Mouse (Mus musculus) inflammation-experienced regulatory T-cells, adult 6 months (primary cell): ENCODE data around the gene Tspan5. TPM values are rescaled to one million over a fixed set of nuclear protein-coding genes. Genes with fewer than 3 reads are reported as not detected.
A peak's percentile ranks its signal among the peaks of the same experiment; 100 is the strongest.

ENCODE experiments used
- ATAC-seq: one replicate; pipeline ENCODE4 v1.8.0; 2017
- polyA plus RNA-seq, 3 experiments: library from polyadenylated mRNA; unstranded; fragments of 100-300 nt; shearing (Covaris generic); gene quantifications; one replicate each; pipeline ENCODE4 v1.2.1; 2017

Tspan5 gene
- 10 to 100 TPM in 1 of 3 experiments, 1 to 10 TPM in 2; 4.1 to 11.4 (median 8.2) TPM for polyA plus RNA-seq

- ATAC-seq: peak; percentile 68
These were observed at the start of gene Tspan5 for GRCm38 (mm10) chr3:138741649-138742565. Gene Tspan5, plus strand, starts transcription at chr3:138742195.

DNA sequence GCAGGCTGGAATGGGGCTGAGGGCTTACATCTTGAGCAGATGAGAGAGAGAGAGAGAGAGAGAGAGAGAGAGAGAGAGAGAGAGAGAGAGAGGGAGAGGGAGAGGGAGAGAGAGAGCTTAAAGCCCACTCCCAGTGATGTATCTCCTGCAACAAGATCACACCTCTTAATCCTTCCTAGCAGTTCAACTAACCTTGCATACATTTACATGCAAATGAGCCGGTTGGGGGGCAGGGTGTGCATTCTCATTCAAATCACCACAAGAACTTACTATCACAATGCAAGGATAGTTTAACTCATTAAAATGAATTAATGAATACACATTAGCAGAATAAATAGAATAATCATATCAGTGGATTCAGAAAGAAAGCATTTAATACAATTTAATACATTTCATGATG lies 49.7 kb upstream of the Tspan5 start:
- no peak for ATAC-seq

DNA sequence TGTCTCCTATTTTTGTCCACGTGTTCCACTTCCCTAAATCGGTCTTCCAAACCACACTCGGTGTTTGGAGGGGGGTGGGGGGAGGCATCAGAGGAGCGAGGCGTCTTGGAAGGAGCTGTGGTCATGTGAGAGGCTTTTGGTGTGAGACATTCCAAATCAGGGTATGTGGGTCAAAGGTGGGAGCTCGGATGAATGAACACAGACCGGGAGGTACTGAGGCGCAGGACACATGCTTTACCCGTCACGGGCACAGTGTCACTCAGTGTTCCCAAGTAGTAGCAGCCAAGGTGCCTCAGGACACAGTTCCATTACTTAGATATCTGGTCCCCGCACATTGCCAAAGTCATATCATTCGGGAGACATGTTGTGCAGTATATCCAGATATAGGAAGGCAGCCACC lies 38.6 kb upstream of the Tspan5 start:
- no peak for ATAC-seq

DNA sequence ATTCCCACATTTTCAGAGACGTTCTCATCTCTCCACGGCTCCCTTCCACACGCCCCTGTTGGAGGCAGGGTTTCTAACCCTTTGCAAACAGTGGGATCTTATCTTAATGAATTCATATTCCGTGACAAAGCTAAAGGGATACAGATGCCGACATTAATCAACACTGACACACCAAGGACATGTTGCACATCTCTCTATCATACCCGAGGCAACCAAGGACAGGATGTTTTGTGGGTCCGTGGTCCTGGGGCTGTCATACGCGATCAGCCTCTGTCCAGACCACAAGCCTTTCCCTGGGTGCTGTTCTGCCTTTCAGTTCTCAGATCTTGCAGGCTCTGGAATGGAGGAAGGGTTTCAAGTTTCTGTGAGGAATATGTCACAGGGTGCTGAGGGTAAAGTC lies 37.5 kb upstream of the Tspan5 start:
- no peak for ATAC-seq

DNA sequence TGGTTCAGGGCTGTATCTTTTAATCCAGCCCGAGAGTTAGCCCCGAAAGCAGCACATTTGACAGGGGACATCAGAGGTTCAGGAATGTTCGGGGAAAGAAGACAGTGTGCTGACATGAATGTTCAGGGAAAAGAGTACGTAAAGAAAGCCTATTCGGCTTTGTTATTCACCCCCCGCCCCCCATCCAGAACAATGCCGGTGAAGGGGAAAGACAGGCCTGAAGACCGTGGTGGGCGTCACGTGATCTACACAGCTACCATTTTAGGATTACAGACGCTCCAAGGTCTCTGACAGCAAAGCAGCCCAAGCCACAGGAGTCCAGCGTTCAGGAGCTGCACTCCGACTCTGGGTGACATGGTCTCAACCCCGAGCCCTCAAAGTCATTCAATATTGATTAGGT lies 36.1 kb upstream of the Tspan5 start:
- ATAC-seq: no peak

- ATAC-seq: no peak
These were observed 32.8 kb upstream of the Tspan5 start for GRCm38 (mm10) chr3:138709183-138709582.

DNA sequence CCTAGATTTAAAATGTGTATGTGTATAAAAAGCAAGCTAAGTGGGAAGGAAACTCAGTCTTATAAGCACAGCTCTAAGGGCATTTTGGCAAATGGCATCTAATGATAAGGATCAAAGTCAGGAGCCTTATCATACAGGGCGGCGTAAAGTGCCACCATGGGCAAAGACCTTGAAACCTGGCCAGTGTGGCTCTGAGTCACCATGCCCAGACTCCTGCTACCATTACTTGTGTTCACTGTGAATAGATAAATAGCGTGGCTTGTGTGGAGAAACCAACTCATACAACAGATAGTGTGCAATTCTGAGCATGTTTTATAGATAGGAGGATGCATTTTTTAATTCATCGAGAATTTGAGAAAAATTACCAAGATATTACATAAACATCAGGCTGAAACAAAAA lies 30.0 kb upstream of the Tspan5 start:
- ATAC-seq: no peak

GRCm38 (mm10) chr3:138712452-138713140 lies 29.4 kb upstream of the Tspan5 start:
- no peak for ATAC-seq

DNA sequence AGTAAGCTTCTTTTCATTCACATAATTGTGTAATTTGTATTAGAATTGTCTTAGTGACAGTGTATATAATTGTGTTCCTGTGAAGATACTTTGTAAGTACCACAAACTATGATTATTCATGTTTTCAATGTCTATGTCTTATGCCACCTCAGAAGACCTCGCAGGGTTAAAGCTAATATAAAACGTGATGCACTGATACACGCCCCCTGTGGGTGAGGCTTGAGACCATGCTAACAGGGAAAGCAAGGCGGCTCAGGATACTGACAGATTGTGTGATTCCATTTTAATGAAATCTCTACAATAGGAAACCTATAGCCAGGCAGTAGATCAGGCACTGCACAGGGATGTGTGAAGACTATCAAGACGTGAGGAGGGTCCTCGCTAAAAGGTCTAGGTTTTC lies 28.9 kb upstream of the Tspan5 start:
- no peak for ATAC-seq

- no peak for ATAC-seq
These were observed 27.2 kb upstream of the Tspan5 start for GRCm38 (mm10) chr3:138714788-138715187.

DNA sequence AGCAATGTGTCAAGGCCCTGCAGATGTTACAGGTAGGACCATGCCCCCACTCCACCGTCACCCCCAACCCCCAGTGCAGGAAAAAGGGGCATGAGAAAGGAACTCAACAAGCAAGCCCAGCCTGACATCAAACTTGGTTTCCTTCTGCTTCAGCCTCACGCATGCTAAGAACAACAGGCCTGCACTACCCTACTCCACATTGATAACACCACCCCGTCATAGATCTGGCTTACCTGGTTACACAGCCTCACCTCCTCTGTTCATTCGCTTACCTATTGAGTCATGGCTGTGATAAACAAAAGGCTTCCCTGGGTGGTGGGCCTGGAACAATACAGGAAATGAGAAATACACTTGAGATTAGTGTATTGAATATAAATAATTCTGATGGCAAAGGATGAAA lies 26.8 kb upstream of the Tspan5 start:
- ATAC-seq: no peak

DNA sequence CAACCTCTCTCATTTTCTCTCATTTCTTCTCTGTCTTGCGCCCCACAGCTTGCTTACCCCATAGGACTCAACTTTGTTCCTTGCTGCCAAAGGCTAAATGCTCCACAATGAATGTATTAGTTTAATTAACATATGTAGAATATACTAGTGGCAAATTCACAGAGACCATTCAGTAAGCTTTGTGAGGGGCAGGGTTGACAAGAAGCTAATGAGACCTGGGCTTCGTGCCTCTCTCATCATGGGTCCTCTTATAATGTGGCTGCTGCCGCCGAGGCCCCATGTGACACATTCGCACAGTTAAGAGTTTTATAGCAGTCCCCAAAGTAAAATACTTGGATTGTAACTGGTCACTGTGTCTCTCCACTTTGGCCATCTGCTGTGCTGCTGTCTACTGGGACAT lies 25.0 kb upstream of the Tspan5 start:
- no peak for ATAC-seq

DNA sequence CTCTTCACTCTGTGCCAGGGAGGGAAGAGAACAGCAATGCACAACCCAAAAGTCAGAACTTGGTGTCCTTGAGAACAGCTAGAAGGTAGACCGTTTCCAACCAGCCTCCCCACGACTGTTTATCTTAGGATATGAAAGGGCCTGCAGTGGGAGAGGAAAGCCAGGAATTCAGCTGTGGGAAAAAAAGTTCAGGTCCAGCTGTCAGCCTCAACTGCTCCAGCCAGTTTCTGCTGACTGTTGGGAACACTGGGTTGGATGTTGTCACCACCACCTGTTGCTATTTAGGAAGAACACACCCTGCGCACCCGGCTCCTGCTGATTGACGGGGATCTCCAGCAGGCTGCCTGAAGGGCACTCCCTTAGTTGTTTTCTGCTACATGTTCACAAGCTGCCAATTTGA lies 19.8 kb upstream of the Tspan5 start:
- ATAC-seq: no peak

GRCm38 (mm10) chr3:138727571-138727970 lies 14.4 kb upstream of the Tspan5 start:
- ATAC-seq: no peak

DNA sequence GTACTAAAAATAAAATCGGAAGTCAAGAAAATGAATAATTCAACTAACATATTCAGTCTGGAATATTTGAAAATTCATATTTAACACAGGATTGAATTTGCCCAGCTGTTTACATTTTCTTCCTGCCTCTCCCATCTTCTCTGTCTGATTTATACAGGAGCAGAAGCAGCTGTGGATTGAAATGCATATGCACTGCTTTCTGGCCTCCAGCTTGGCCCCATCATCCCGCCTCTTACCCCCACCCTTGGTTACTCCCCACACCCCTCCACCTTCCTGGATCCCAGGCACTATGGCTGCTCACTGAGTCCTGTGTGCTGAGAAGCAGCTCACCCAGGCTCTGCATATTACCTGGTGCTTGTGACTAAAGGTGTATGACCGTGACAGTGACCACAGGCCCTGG lies 13.2 kb upstream of the Tspan5 start:
- no peak for ATAC-seq

DNA sequence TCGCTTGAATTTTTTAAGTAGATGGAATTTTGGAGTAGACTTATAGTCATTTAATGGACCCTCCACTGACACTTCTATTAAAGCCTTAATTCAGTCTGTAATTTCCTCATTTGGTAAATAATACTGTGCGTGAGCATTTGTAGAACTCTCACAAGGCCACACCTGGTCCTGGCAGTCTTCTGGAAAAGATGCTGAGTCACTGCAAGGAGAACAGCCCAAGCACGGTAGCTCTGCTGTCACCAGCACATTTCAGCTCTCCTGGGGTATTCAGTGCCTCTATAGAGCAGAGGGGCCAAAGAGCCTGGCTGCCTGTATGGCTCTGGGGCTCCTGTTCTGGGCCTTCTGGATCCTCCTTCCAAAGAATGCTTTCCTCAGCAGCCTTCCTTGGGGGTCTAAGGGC lies 11.2 kb upstream of the Tspan5 start:
- no peak for ATAC-seq

GRCm38 (mm10) chr3:138735760-138736159 lies 6.2 kb upstream of the Tspan5 start:
- no peak for ATAC-seq

DNA sequence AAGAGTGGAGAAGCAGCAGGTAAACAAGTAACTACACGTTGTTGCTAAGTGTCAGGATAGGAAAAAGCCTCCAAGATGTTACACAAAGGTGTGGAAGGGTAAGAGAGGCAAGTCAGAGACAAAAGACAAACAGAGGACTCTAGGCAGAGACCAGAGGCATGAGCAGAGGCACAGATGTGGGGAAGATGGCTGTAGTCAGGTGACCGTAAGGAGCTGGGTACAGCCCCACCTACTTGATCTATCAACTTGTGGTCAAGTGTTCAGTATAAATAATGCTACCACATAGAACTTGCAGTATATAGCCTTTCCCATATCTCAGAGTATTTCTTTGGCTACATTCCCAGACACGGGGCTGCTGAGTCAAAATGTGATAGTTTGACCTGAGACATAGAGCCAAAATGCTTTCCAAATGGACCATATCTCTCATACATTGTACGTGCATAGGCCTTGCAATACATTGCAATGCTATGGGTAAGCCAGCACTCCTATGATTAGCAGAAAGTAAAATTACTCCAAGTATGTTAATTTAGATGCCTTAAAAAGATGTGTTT lies 2.8 kb upstream of the Tspan5 start:
- ATAC-seq: no peak

DNA sequence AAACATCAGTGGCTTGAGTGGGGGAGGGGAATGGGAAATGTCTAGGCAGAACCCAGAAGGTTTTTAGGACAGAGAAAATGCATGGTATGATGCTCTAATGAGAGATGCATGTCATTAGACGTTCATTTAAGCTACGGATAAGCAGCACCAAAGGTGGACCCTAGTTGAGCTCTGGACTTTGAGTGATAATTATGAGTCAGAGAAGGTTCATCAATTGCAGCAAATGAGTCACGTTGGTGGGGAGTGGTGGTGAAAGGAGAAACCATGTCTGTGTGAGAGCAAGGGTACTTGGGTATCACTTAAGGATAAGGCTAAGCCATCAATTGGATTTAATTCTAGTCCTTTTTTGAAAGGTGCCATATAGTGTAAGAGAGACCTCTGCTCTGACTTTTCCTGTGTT lies 1.7 kb upstream of the Tspan5 start:
- ATAC-seq: no peak

DNA sequence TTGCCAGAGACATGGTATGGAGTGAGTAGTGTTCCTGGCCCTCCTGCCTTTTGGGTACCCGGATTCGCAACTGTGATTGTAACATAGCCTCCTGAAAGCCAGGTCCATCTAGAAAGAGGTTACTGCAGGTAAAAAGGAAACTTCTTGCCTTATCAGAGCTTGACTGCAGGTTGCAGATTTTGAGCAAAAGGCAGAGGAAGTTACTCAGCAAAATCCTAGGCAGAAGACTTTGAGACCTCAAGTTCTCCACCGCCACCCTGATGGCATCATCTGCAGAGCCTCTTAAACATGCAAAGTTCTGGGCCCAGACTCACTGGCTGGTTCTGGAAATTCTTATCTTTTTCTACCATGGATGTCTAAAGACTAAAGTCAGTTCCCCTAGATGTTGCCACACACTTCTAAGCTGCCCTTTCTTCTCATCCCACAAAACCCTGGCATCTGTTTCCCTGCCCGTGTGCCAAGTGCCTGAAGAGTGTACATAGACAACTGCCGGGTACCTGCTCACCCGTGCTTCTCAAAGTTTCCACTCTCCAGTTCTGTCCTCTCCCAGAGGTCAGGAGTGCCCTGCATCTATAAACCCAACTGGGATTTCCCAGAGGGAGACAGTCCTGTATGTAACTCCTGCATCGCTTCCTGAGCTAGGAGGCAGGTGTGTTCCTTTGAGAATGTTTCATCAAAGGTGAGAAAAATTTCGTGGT lies 1.0 kb upstream of the Tspan5 start:
- ATAC-seq: no peak

GRCm38 (mm10) chr3:138742566-138742930 lies 553 bp downstream of the Tspan5 start:
- peak; percentile 9 for ATAC-seq

GRCm38 (mm10) chr3:138743061-138743671 lies 1.2 kb downstream of the Tspan5 start:
- peak; percentile 60 for ATAC-seq
